Mouse (Mus musculus) heart, postnatal 0 days (tissue): ENCODE measurements around the gene Ptprt.

ENCODE experiments used
- CTCF ChIP-seq: IDR thresholded peaks from 2 replicates; pipeline ENCODE4 v1.5.1; 2016; ENCODE audit warnings: antibody characterized with exemption, control low read depth, low read depth
- EP300 ChIP-seq: IDR thresholded peaks from 2 replicates; pipeline ENCODE4 v1.6.1; 2016; ENCODE audit warnings: antibody characterized with exemption, low read depth

DNA sequence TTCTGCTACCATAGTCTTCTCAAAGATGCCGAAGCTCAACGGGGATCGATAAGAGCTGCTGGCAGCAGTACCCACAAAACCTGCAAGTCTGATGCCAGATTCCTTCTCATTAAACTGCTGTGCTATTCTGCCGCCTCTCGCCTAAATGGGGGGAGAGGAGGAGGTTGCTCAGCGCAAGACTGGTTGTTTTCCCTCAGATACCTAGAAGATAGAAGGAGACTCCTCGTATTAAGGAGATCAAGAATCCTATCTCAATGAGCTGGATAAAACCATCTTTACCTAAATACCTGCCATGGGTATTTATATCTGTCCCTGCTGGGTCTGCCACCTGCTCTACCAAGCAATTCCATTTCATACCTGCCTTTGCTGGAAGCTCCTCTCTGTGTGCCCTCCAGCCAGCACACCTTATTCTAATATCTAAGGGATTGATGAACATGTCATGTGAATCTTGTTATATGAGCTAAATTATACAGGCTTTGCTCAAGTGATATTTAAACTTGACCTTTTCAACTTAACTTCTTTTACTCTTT is 954.5 kb downstream of the Ptprt start:
- no peak for TF ChIP-seq CTCF
- TF ChIP-seq EP300, result no peak
